Mouse (Mus musculus): ENCODE measurements around the gene Tmem158.

DNA sequence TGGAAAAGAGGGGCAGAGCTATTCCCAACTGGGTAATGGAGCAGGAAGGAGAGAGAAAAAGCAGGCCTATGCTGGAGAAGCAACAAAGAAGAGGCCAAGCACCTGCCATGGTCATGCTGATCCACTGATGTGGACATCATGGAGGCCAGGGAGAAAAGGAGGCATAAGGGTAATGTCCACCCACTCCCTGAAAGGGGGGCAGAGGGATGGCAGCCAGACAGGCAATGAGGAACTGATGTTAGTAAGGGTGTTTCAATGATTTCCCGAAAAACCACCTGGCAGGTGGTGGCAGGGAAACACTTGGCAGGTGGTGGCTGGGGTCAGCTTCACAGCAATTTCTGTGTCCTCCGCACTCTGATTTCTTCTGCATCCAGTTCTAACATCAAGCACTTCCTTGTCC, 19.8 kb downstream of the Tmem158 start:
- TF ChIP-seq CTCF (IDR thresholded peaks at IDR 0.05) (no peak), EP300 (IDR thresholded peaks at IDR 0.05; ENCODE audit: insufficient read depth, low read depth, low read length) (no peak), POLR2A (IDR thresholded peaks at IDR 0.05; ENCODE audit: insufficient read depth, low read depth, low read length) (no peak)

Measured in heart, adult 2 months (tissue).